Mouse (Mus musculus): ENCODE results near the gene Hoxd3. TPM values are rescaled to one million over a fixed set of nuclear protein-coding genes. Genes with fewer than 3 reads are reported as not detected.

Gene Hoxd3
- polyA plus RNA-seq, 1 experiment from 2014 or later, result 3.2 TPM

DNA sequence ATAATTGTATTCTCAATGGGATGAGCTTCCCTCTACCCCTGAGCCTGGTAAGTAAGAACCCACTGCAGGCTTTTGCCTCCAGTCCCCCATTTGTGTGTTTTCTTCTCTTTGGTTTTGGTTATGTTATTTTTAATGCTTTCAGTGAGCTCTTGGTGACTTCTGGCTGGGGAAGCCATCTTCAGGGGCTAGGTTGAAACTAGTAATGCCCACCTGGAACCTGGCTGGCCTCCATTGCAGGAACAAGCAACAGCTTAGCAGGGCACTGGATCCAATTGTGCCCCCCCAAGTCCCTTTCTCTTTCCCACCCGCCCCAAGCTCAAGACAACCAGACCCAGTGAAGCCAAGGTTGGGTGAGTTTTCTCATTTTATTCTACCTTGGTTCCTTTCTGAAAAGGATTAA is 16.3 kb upstream of the Hoxd3 start:
- Histone ChIP-seq H3K9me3 (ENCODE audit: control insufficient read depth) (no peaks in the 10 kb centered on the region), H3K4me1 (replicated peaks; ENCODE audit: control insufficient read depth, insufficient read depth, low read length) (0 out of 2 replicates have a peak, but pooled peaks cover 2% of the 10 kb centered on the region), H3K27ac (ENCODE audit: low read depth, low read length) (no peak overlapping the region), H3K4me2 (replicated peaks; ENCODE audit: low read depth) (no peak overlapping the region), H3K36me3 (ENCODE audit: control insufficient read depth, insufficient read depth) (no peaks in the 10 kb centered on the region), H3K4me3 (ENCODE audit: low read depth, low read length) (no peak overlapping the region), H3K9ac (ENCODE audit: low read depth, low read length) (no peak overlapping the region), H3K27me3 (replicated peaks; ENCODE audit: control insufficient read depth, insufficient read depth, low read length) (peaks cover 100% of the 10 kb centered on the region)
- ATAC-seq, result no peak
- 8% methylated on average over 1 of the region's 1 CpGs for WGBS
- TF ChIP-seq CTCF (IDR thresholded peaks at IDR 0.05; ENCODE audit: low read depth), result no peak

DNA sequence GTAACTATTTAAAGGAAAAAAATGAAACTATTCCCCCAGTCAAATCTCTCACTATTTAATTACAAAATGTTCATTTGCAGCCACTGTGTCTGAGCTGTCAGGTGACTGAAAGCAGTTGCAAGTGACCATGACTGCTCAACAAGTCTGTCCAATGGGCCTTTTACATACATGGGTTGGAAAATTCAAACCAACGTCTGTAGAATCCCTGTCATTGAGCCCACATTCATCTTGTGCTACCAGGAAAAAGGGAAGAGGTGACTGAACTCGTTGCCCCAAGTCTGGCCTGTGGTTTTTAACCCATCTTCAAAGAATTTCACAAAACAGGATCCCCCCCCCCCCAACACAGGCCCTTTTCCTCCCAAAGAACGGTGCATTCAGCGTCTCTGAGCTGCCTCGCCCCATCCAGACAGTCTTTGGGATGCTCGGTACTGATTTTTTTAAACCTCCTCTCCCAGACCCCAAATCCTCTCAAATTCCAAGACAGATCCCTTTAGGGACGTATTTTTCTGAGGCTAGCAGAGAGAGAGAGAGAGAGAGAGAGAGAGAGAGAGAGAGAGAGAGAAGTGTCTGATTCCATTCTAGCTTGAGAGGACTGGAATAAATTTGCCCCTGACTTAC is 15.8 kb upstream of the Hoxd3 start:
- H3K4me2 ChIP-seq (replicated peaks; ENCODE audit: low read depth), result no peak overlapping the region
- 0 out of 2 replicates have a peak, but pooled peaks cover 2% of the 10 kb centered on the region for H3K4me1 ChIP-seq (replicated peaks; ENCODE audit: control insufficient read depth, insufficient read depth, low read length)
- H3K36me3 ChIP-seq (ENCODE audit: control insufficient read depth, insufficient read depth), result no peaks in the 10 kb centered on the region
- TF ChIP-seq CTCF (IDR thresholded peaks at IDR 0.05; ENCODE audit: low read depth), result no peak
- no peak for ATAC-seq
- peaks cover 100% of the 10 kb centered on the region for H3K27me3 ChIP-seq (replicated peaks; ENCODE audit: control insufficient read depth, insufficient read depth, low read length)
- 9% methylated on average over 7 of the region's 7 CpGs for WGBS
- H3K27ac ChIP-seq (ENCODE audit: low read depth, low read length), result no peak overlapping the region
- no peaks in the 10 kb centered on the region for H3K9me3 ChIP-seq (ENCODE audit: control insufficient read depth)
- no peak overlapping the region for H3K4me3 ChIP-seq (ENCODE audit: low read depth, low read length)
- H3K9ac ChIP-seq (ENCODE audit: low read depth, low read length), result no peak overlapping the region

DNA sequence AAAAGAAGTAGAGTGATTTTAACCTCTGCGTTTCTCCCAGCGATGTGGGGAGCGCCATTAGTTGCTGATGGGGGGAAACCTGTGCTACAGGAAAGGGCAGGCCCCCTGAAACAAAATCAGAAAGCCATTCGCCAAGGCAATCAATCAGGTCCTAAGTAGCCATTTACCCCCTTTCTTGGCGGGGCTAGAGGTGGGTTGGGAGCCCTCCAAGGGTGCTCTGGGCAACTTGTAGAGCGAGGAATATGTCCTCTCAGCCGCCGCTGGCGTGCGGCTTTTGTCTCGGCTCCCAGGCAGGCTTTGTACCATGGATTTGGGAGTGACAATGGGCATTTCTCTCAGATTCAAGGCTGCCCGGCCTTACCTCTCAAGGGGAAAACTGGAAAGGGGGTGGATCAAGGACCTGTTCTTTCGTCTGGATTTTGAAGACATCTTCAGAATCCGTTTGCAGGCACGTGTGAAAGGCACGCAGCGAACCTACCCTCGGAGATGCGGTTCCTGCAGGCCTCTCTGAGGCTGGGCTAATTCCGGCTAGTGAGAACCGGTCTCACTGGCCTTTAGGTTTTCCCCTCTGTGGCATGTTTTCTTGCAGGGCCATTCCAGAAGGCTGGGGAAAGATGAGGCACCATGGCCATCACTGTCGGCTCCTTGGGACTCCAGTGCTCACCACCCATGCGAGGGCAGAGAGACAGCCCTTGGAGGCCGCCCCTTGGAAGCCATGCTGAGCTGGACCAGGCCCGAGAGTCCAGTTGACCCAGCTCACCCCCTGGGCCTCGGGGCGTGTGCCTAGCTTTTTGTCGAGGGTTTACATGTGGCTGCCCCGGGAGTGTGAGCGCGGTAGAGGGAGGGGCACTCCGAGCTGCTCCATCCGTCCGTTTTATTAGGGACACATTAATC is 15.0 kb upstream of the Hoxd3 start:
- Histone ChIP-seq H3K4me2 (replicated peaks; ENCODE audit: low read depth) (0 out of 2 replicates have a peak overlapping the region, but pooled peaks have one; percentile 17), H3K4me1 (replicated peaks; ENCODE audit: control insufficient read depth, insufficient read depth, low read length) (0 out of 2 replicates have a peak, but pooled peaks cover 2% of the 10 kb centered on the region), H3K27me3 (replicated peaks; ENCODE audit: control insufficient read depth, insufficient read depth, low read length) (peaks cover 100% of the 10 kb centered on the region), H3K9me3 (ENCODE audit: control insufficient read depth) (no peaks in the 10 kb centered on the region), H3K36me3 (ENCODE audit: control insufficient read depth, insufficient read depth) (no peaks in the 10 kb centered on the region), H3K9ac (ENCODE audit: low read depth, low read length) (no peak overlapping the region), H3K4me3 (ENCODE audit: low read depth, low read length) (peak overlapping the region; percentile 45; the same call in 1 of the 2 replicates), H3K27ac (ENCODE audit: low read depth, low read length) (no peak overlapping the region)
- ATAC-seq, result no peak
- WGBS, result 6% methylated on average over 34 of the region's 34 CpGs
- no peak for TF ChIP-seq CTCF (IDR thresholded peaks at IDR 0.05; ENCODE audit: low read depth)

DNA sequence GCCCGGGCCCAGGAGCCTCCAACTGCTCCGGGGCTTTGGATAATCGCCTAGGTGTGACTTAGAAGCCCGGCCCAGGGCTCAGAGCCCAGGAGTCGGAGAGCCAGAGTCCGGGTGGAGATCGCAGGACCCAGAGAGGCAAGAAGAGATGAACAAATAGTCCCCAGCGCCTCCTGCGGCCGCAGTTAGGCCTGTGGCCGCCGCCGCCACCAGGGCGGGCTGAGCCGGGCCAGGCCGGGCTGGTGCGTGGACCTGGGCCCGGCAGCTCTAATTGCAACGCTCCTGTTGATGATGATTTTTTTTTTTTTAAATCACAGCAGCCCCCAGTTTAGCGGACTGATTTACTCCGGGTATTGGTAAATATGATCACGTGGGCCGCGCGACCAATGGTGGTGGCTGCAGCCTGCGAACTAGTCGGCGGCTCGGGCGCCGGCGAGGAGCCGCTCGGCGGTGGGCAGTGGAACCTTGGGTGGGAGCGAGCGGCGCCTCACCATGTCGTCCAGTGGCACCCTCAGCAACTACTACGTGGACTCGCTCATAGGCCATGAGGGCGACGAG is 14.1 kb upstream of the Hoxd3 start, which contains the start of gene Hoxd9:
Hoxd9 (plus strand) TSS at position 161 of the 555 bp plus-strand sequence.
- H3K27me3 ChIP-seq (replicated peaks; ENCODE audit: control insufficient read depth, insufficient read depth, low read length), result peaks cover 98% of the 10 kb centered on the region
- TF ChIP-seq CTCF (IDR thresholded peaks at IDR 0.05; ENCODE audit: low read depth), result peak; percentile 39; the same call in 1 of the 2 replicates
- WGBS, result under 1% methylated on average over 43 of the region's 43 CpGs
- H3K9ac ChIP-seq (ENCODE audit: low read depth, low read length), result peak within 1 kb of the TSS; percentile 40; the same call in 1 of the 2 replicates
- H3K36me3 ChIP-seq (ENCODE audit: control insufficient read depth, insufficient read depth), result no peaks in the 10 kb centered on the region
- ATAC-seq, result peak; percentile 49; the same call in 1 of the 2 replicates
- H3K4me3 ChIP-seq (ENCODE audit: low read depth, low read length), result peak within 1 kb of the TSS; percentile 45
- H3K4me1 ChIP-seq (replicated peaks; ENCODE audit: control insufficient read depth, insufficient read depth, low read length), result 0 out of 2 replicates have a peak, but pooled peaks cover 2% of the 10 kb centered on the region
- H3K27ac ChIP-seq (ENCODE audit: low read depth, low read length), result no peak within 1 kb of the TSS
- H3K4me2 ChIP-seq (replicated peaks; ENCODE audit: low read depth), result peak within 1 kb of the TSS; percentile 65
- no peaks in the 10 kb centered on the region for H3K9me3 ChIP-seq (ENCODE audit: control insufficient read depth)

DNA sequence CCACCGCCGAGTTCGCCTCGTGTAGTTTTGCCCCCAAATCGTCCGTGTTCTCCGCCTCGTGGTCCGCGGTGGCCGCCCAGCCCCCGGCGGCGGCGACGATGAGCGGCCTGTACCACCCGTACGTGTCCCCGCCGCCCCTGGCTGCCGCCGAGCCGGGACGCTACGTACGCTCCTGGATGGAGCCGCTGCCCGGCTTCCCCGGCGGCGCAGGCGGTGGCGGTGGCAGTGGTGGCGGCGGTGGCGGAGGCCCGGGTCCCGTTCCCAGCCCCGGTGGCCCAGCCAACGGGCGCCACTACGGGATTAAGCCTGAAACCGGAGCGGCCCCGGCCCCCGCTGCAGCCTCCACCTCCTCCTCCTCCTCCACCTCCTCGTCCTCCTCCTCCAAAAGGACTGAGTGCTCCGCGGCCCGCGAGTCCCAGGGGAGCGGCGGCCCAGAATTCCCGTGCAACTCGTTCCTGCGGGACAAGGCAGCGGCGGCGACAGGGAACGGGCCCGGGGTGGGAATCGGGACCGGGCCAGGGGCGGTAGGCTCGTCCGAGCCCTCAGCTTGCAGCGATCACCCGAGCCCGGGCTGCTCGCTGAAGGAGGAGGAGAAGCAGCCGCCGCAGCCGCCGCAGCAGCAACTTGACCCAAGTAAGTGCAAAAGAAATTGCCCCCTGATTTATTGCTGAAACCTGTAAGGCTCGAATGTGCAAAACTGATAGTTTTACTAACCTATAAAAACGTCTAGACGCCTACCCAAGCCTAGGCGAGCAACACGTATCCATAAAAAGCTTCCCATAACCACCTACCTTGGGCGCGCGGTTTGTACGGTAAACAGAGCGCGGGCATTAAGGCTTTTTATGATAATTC is 13.3 kb upstream of the Hoxd3 start:
- Histone ChIP-seq H3K9me3 (ENCODE audit: control insufficient read depth) (no peaks in the 10 kb centered on the region), H3K4me3 (ENCODE audit: low read depth, low read length) (peak overlapping the region; percentile 45), H3K27ac (ENCODE audit: low read depth, low read length) (no peak overlapping the region), H3K9ac (ENCODE audit: low read depth, low read length) (peak overlapping the region; percentile 40; the same call in 1 of the 2 replicates), H3K36me3 (ENCODE audit: control insufficient read depth, insufficient read depth) (no peaks in the 10 kb centered on the region), H3K4me1 (replicated peaks; ENCODE audit: control insufficient read depth, insufficient read depth, low read length) (0 out of 2 replicates have a peak, but pooled peaks cover 2% of the 10 kb centered on the region), H3K27me3 (replicated peaks; ENCODE audit: control insufficient read depth, insufficient read depth, low read length) (peaks cover 98% of the 10 kb centered on the region), H3K4me2 (replicated peaks; ENCODE audit: low read depth) (peak overlapping the region; percentile 65)
- WGBS, result under 1% methylated on average over 81 of the region's 86 CpGs
- ATAC-seq, result no peak
- TF ChIP-seq CTCF (IDR thresholded peaks at IDR 0.05; ENCODE audit: low read depth), result no peak
